Mouse (Mus musculus) neural tube, embryonic 11.5 days (tissue): ENCODE measurements around the gene Pigm. TPM values are rescaled to one million over a fixed set of nuclear protein-coding genes. Genes with fewer than 3 reads are reported as not detected.

Experiments
- ATAC-seq: fragments of 200-750 bp; cut with Nextera tagmentation; 2 replicates; pipeline ENCODE4 v1.8.0; 2017; ENCODE audit warnings: moderate number of reproducible peaks, mild to moderate bottlenecking, moderate TSS enrichment, moderate library complexity; ENCODE audit not compliant: insufficient read depth, low FRiP score, low TSS enrichment
- DNase-seq: peaks from one replicate; pipeline ENCODE4 v3.0.0-alpha.2; 2015; ENCODE audit warnings: low spot score
- H3K27ac ChIP-seq: fragments of 300-500 bp; sonication (generic); 2 replicates; pipeline ENCODE4 v1.5.1; 2014; ENCODE audit warnings: low read depth, mild to moderate bottlenecking, low read length
- H3K27me3 ChIP-seq: fragments of 300-500 bp; sonication (generic); 2 replicates; pipeline ENCODE4 v1.6.1; 2014; ENCODE audit warnings: mild to moderate bottlenecking, low read length, mixed read lengths; ENCODE audit not compliant: control insufficient read depth, insufficient read depth
- H3K36me3 ChIP-seq: fragments of 300-500 bp; sonication (generic); 2 replicates; pipeline ENCODE4 v1.6.1; 2014; ENCODE audit warnings: mild to moderate bottlenecking, low read length, moderate library complexity, mixed read lengths; ENCODE audit not compliant: control insufficient read depth, insufficient read depth
- H3K4me1 ChIP-seq: fragments of 300-500 bp; sonication (generic); 2 replicates; pipeline ENCODE4 v1.6.1; 2014; ENCODE audit warnings: low read length, mixed read lengths; ENCODE audit not compliant: control insufficient read depth, insufficient read depth
- H3K4me2 ChIP-seq: fragments of 300-500 bp; sonication (generic); 2 replicates; pipeline ENCODE4 v1.6.1; 2014; ENCODE audit warnings: low read depth, mild to moderate bottlenecking, moderate library complexity
- H3K4me3 ChIP-seq: fragments of 300-500 bp; sonication (generic); 2 replicates; pipeline ENCODE4 v1.5.1; 2014; ENCODE audit warnings: low read depth, low read length
- H3K9ac ChIP-seq: fragments of 300-500 bp; sonication (generic); 2 replicates; pipeline ENCODE4 v1.6.1; 2014; ENCODE audit warnings: mild to moderate bottlenecking, low read length
- H3K9me3 ChIP-seq: fragments of 300-500 bp; sonication (generic); 2 replicates; pipeline ENCODE4 v1.6.1; 2016; ENCODE audit warnings: low read length; ENCODE audit not compliant: control insufficient read depth
- WGBS: fragments of 180-500 bp; shearing (Covaris S2); extraction: QIAGEN DNeasy Blood & Tissue Kit; methylation state at CpG from one replicate; pipeline ENCODE4 v1.1.7; 2014; 5-methylcytosine and 5-hydroxymethylcytosine counted together
- polyA plus RNA-seq: library from polyadenylated mRNA; unstranded; fragments of >200 nt; fragmentation: Nextera tagmentation; extraction: Ambion mirVana; gene quantifications from 2 replicates; pipeline ENCODE4 v1.2.1, GENCODE M21; 2014

Pigm gene
- polyA plus RNA-seq, 1 experiment from 2014 or later, result 14.2 TPM

DNA sequence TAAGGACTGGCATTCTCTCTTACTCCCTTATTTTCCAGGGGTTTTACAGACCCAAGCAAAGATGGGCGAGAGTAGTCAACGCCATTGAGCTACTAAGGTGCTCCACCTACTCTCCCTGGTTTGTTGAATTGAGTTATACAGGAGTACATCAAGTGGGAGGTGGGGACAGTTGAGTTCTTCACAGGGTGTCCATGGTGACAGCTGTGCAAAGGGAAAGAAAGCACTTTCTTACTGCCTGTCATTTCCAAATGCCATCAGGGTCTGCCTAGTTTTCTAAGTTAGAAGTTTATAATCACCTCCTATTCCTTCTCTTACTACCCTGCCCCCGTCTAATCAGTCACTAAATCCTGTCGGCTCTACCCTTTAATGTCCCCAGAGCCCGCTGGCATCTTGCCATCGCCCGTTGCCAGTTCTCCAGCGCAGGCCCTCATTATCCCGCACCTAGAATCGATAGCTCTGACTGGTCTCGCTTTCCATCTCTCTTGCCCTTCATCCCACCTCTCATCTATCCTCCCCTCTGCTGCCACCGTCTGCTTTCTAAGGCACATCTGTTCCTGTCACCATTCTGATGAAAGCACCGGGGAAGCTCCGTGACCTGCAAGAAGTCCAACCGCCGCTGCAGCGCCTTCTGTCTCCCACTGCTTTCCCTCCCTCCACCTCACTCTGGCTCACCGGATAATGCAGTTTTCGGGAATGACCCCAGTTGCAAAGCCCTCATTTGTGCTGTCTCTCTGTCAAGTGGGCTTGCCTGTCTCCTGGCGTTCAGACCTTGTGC lies 15.6 kb downstream of the Pigm start:
- H3K27me3 ChIP-seq, result no peaks in the 10 kb centered on the region
- H3K9ac ChIP-seq, result no peak overlapping the region
- H3K4me3 ChIP-seq, result no peak overlapping the region
- no peaks in the 10 kb centered on the region for H3K9me3 ChIP-seq
- H3K27ac ChIP-seq, result no peak overlapping the region
- H3K36me3 ChIP-seq, result no peaks in the 10 kb centered on the region
- 0 out of 2 replicates have a peak, but pooled peaks have one; percentile 11 for ATAC-seq
- H3K4me1 ChIP-seq, result no peaks in the 10 kb centered on the region
- peak; percentile 19 for DNase-seq
- peak overlapping the region; percentile 24; the same call in 1 of the 2 replicates for H3K4me2 ChIP-seq
- WGBS, result 24% methylated on average over 20 of the region's 20 CpGs

DNA sequence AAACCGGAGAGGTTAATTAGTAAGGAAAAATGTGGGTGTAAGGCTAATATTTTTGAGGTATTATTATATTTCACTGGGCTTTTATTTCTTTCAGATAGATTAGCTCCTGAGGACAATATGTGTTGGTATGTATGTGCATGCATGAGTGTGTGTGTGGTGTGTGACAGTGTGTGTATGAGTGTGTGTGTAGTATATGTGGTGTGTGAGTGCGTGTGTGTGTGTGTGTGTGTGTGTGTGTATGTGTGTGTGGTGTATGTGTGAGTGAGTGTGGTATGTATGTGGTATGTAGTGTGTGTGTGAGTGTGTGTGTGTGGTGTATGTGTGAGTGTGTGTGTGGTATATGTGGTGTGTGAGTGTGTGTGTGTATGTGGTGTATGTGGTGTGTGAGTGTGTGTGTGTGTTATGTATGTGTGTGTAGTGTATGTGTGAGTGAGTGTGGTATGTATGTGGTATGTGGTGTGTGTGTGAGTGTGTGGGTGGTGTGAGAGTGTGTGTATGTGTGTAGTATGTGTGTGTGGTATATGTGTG lies 16.4 kb downstream of the Pigm start:
- H3K27me3 ChIP-seq, result no peaks in the 10 kb centered on the region
- H3K36me3 ChIP-seq, result no peaks in the 10 kb centered on the region
- 92% methylated on average over 2 of the region's 2 CpGs for WGBS
- ATAC-seq, result 0 out of 2 replicates have a peak, but pooled peaks have one; percentile 18
- H3K4me2 ChIP-seq, result no peak overlapping the region
- no peaks in the 10 kb centered on the region for H3K9me3 ChIP-seq
- no peaks in the 10 kb centered on the region for H3K4me1 ChIP-seq
- H3K4me3 ChIP-seq, result no peak overlapping the region
- no peak for DNase-seq
- H3K9ac ChIP-seq, result no peak overlapping the region
- H3K27ac ChIP-seq, result no peak overlapping the region

DNA sequence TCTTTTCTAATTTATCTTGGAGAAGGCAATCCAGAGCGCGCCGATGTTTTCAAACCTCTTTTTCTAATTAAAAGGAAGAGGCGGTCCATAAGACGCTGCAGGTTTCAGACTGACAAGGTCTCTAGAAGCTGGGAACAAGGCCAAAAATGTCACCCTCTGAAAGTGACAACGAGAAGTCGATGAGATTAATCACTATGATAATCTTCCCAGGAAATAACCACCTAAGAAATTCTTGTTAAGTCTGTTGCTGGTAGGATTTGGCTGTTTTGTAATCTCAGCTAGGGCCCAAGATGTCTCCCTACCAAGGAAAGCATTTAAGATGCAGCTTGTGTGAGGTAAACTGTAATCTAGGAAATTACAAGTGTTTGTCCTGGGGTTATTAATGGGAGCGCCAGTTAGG lies 17.4 kb downstream of the Pigm start:
- Histone ChIP-seq H3K4me2 (no peak overlapping the region), H3K36me3 (no peaks in the 10 kb centered on the region), H3K4me3 (no peak overlapping the region), H3K4me1 (no peaks in the 10 kb centered on the region), H3K9me3 (no peaks in the 10 kb centered on the region), H3K9ac (no peak overlapping the region), H3K27ac (no peak overlapping the region), H3K27me3 (no peaks in the 10 kb centered on the region)
- no peak for DNase-seq
- WGBS, result 80% methylated on average over 8 of the region's 8 CpGs
- no peak for ATAC-seq

DNA sequence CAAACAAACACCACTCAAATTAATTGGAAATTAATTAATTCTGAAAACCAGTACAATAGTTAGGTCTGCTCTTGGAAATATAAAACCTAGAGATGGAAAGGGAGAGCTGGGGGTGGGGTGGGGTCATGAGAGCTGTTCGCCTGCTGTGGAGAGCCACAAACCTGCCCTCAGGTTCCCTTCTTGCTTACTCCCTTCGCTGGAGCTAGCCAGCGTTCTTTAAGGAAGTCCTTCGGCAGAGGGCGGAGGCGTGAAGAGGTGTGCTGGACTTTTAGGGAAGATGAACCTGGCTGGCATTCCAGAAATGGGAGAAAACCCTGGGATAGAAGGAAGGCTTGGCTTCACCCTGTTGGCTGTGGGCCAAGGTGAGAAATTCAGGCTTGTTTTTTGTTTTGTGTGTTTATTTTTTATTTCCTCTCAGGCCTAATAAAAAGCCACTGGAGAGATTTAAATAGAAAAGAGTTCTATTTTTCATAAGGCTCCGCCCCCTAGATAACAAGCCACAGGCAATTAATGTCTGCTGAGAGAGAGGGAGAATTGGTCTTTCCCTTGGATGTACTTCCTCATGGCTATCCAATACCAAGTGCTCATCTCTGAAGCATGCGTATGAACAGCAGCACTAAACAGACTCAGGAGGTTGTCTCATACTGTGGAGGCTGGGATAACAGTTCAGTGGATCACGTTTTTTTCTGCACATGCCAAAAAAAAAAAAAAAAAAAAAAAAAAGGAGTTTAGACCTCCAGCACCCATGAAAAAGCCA lies 20.8 kb downstream of the Pigm start:
- H3K4me3 ChIP-seq, result no peak overlapping the region
- ATAC-seq (no peak), DNase-seq (no peak)
- no peaks in the 10 kb centered on the region for H3K27me3 ChIP-seq
- H3K4me2 ChIP-seq, result no peak overlapping the region
- no peak overlapping the region for H3K9ac ChIP-seq
- H3K27ac ChIP-seq, result no peak overlapping the region
- WGBS, result 73% methylated on average over 9 of the region's 9 CpGs
- no peaks in the 10 kb centered on the region for H3K4me1 ChIP-seq
- H3K9me3 ChIP-seq, result no peaks in the 10 kb centered on the region
- H3K36me3 ChIP-seq, result no peaks in the 10 kb centered on the region

DNA sequence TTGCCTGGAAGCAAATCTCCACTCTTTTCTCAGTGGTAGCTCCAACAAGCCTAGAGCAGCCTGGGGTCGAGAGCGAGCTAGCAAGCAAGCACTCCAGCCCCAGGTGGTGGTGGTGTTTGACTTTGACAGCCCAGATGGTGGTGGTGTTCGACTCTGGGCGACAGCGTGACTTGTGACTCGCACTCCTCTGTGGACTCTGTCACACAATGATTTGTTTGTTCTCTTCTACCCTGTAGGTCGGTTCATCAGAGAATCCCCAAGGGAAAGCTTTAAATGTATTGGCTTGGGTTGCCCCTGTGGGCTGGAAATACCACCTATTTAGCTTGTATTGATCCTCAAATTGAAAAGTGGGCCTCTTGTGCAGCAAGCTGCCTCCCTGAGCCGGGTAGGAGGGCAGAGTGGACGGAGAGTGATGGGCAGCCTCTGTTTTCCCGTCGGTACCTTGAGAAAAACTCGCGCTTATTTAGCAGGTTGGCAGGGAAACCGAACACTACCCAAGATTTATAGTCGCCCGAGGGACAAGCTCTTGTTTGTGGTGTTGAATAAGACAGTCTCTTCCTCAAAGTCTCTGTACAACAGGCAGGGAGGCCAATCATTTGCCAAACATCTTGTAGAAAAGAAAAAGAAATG lies 29.8 kb downstream of the Pigm start:
- Histone ChIP-seq H3K9ac (no peak overlapping the region), H3K27ac (no peak overlapping the region), H3K4me3 (no peak overlapping the region), H3K36me3 (no peaks in the 10 kb centered on the region), H3K4me1 (peaks cover 6% of the 10 kb centered on the region), H3K9me3 (no peaks in the 10 kb centered on the region), H3K4me2 (no peak overlapping the region), H3K27me3 (no peaks in the 10 kb centered on the region)
- peak; percentile 50 for DNase-seq
- 17% methylated on average over 16 of the region's 16 CpGs for WGBS
- peak; percentile 76 for ATAC-seq

DNA sequence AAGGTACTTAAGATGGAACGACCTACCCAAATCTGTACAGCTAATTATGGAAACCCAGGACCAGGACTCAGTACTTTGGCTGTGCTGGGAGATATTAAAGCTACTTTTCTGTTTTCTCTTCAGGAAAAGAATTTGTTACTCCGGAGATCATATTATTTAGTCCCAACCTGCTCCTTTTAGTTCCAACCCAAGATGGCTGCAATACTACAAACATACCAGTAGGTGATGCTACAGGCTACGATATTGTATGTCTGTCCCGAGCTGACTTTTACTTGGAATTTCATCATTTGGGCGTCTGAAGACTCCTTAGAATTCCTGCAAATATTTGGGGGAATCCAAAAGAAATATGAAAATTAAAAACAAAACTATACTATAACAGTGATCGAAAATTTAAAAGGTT lies 32.6 kb downstream of the Pigm start:
- no peak overlapping the region for H3K4me3 ChIP-seq
- no peak overlapping the region for H3K9ac ChIP-seq
- no peak overlapping the region for H3K27ac ChIP-seq
- 9% methylated on average over 6 of the region's 6 CpGs for WGBS
- H3K4me1 ChIP-seq, result peaks cover 6% of the 10 kb centered on the region
- no peaks in the 10 kb centered on the region for H3K36me3 ChIP-seq
- H3K4me2 ChIP-seq, result no peak overlapping the region
- no peak for DNase-seq
- no peaks in the 10 kb centered on the region for H3K27me3 ChIP-seq
- H3K9me3 ChIP-seq, result no peaks in the 10 kb centered on the region
- no peak for ATAC-seq

DNA sequence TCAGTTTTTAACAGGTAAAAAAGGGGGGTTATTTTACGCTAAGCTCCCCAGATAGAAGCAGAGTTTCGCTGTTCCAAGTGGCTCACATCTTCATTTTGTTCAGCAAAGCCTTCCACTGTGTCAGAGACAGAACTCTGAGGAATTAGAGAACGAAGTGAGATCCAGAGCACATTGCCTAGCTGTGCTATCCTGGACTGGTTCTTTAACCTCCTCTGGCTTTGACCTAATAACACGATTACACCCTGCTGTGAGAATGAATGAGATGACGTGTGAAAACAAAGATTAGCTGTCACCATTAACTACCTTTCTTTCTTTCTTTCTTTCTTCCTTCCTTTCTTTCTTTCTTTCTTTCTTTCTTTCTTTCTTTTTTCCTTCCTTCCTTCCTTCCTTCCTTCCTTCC lies 33.1 kb downstream of the Pigm start:
- no peak overlapping the region for H3K4me2 ChIP-seq
- WGBS, result 10% methylated on average over 5 of the region's 5 CpGs
- ATAC-seq (no peak), DNase-seq (no peak)
- no peak overlapping the region for H3K4me3 ChIP-seq
- H3K9me3 ChIP-seq, result no peaks in the 10 kb centered on the region
- peaks cover 6% of the 10 kb centered on the region for H3K4me1 ChIP-seq
- no peaks in the 10 kb centered on the region for H3K36me3 ChIP-seq
- no peaks in the 10 kb centered on the region for H3K27me3 ChIP-seq
- H3K9ac ChIP-seq, result no peak overlapping the region
- H3K27ac ChIP-seq, result no peak overlapping the region

DNA sequence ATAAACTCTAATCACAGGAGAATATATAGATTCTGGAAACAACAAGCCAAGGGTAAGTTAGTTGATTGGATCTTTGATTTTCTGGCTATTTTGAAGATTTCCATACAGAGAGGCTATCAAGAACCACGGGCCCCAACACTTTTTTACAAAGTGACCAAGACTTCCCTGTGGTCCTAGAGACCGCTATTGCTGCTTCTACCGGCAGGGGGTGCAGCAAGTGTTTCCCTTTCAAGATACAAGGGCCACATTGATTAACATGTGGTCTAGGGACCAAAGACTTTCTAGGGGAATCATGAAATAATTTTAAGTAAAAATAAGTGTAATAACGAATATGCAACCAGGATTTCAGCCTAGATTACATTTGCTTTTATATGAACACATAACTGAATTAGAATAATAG lies 34.5 kb downstream of the Pigm start:
- Histone ChIP-seq H3K27ac (no peak overlapping the region), H3K4me1 (peaks cover 6% of the 10 kb centered on the region), H3K4me2 (no peak overlapping the region), H3K36me3 (no peaks in the 10 kb centered on the region), H3K27me3 (no peaks in the 10 kb centered on the region), H3K9ac (no peak overlapping the region), H3K4me3 (no peak overlapping the region), H3K9me3 (no peaks in the 10 kb centered on the region)
- no peak for ATAC-seq
- WGBS, result 6% methylated on average over 4 of the region's 4 CpGs
- peak; percentile 66 for DNase-seq
